Mouse (Mus musculus) forebrain, embryonic 11.5 days (tissue): ENCODE results near the gene Cdc42ep1. TPM values are rescaled to one million over a fixed set of nuclear protein-coding genes. Genes with fewer than 3 reads are reported as not detected.

ENCODE experiments used
- ATAC-seq: fragments of 200-750 bp; cut with Nextera tagmentation; replicated peaks from 2 replicates; pipeline ENCODE4 v1.8.0; 2017; ENCODE audit warnings: moderate TSS enrichment; ENCODE audit not compliant: low FRiP score
- DNase-seq: peaks from one replicate; pipeline ENCODE4 v3.0.0-alpha.2; 2017; ENCODE audit warnings: low spot score
- H3K27ac ChIP-seq: fragments of 300-500 bp; sonication (generic); 2 replicates; pipeline ENCODE4 v1.5.1; 2014; ENCODE audit warnings: low read depth, low read length
- H3K27me3 ChIP-seq: fragments of 300-500 bp; sonication (generic); 2 replicates; pipeline ENCODE4 v1.6.1; 2014; ENCODE audit warnings: mild to moderate bottlenecking, low read length, mixed read lengths; ENCODE audit not compliant: control insufficient read depth, insufficient read depth
- H3K36me3 ChIP-seq: fragments of 300-500 bp; sonication (generic); 2 replicates; pipeline ENCODE4 v1.6.1; 2014; ENCODE audit warnings: mild to moderate bottlenecking, low read length, moderate library complexity, mixed read lengths; ENCODE audit not compliant: control insufficient read depth, insufficient read depth
- H3K4me1 ChIP-seq: fragments of 300-500 bp; sonication (generic); replicated peaks from 2 replicates; pipeline ENCODE4 v1.6.1; 2014; ENCODE audit warnings: low read length, mixed read lengths; ENCODE audit not compliant: control insufficient read depth, insufficient read depth
- H3K4me2 ChIP-seq: fragments of 300-500 bp; sonication (generic); 2 replicates; pipeline ENCODE4 v1.6.1; 2014; ENCODE audit warnings: low read depth, mild to moderate bottlenecking, low read length, moderate library complexity, mixed read lengths; ENCODE audit not compliant: severe bottlenecking
- H3K4me3 ChIP-seq: fragments of 300-500 bp; sonication (generic); 2 replicates; pipeline ENCODE4 v1.5.1; 2014; ENCODE audit warnings: low read depth, low read length
- H3K9ac ChIP-seq: fragments of 300-500 bp; sonication (generic); 2 replicates; pipeline ENCODE4 v1.6.1; 2014; ENCODE audit warnings: low read length
- H3K9me3 ChIP-seq: fragments of 300-500 bp; sonication (generic); 2 replicates; pipeline ENCODE4 v1.6.1; 2016; ENCODE audit warnings: low read length, mixed read lengths; ENCODE audit not compliant: control insufficient read depth
- whole genome bisulfite sequencing: fragments of 180-500 bp; shearing (Covaris S2); extraction: QIAGEN DNeasy Blood & Tissue Kit; methylation state at CpG from one replicate; pipeline ENCODE4 v1.1.7; 2014; 5-methylcytosine and 5-hydroxymethylcytosine counted together
- polyA plus RNA-seq: library from polyadenylated mRNA; unstranded; fragments of >200 nt; fragmentation: Nextera tagmentation; extraction: Ambion mirVana; gene quantifications from 2 replicates; pipeline ENCODE4 v1.2.1, GENCODE M21; 2014

Cdc42ep1 gene
- polyA plus RNA-seq, 1 experiment from 2014 or later: 9.6 TPM

DNA sequence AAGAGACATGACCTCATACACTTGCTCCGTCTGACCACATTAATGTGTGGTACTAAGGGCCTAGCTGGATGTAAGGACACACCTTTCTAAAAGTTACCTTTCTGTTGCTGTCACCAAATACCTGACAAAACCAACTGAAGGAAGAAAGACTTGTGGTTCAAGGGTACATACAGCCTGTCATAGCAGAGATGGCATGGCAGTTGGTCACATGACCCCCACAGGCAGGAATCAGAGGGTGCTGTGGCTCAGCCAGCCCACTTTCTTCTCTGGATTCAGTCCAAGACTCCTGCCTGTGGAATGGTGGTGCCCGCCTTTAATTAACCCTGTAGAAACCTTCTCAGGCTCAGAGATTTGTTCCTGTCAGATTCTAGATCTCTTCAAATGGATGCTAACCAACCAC, 20.7 kb downstream of the Cdc42ep1 start:
- Histone ChIP-seq H3K4me1 (no peaks in the 10 kb centered on the region), H3K9ac (no peak overlapping the region), H3K9me3 (no peaks in the 10 kb centered on the region), H3K4me2 (no peak overlapping the region), H3K27ac (no peak overlapping the region), H3K27me3 (no peaks in the 10 kb centered on the region), H3K4me3 (no peak overlapping the region), H3K36me3 (no peaks in the 10 kb centered on the region)
- WGBS: 85% methylated on average over 2 of the region's 2 CpGs
- ATAC-seq: no peak
- DNase-seq: no peak

DNA sequence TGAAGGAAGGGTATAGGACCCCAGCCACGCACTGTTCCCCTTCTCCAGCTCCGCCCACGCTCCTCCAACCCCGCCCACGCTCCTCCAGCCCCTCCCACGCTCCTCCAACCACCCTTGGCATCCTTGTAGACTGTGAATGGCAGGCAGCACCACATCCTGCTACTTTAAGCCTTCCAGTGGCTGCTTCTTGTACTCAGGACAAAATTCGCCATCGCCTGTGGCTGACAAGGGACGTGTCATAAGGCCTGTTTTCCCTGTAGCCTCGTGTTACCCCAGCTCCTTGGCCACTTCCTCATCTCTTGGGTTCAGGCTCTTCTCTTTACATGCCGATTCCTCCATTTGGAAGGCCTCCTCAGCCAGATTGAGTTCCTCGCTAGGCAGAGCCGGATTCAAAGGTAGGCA, 21.4 kb downstream of the Cdc42ep1 start:
- Histone ChIP-seq H3K9me3 (no peaks in the 10 kb centered on the region), H3K27ac (no peak overlapping the region), H3K36me3 (no peaks in the 10 kb centered on the region), H3K4me1 (no peaks in the 10 kb centered on the region), H3K4me2 (no peak overlapping the region), H3K4me3 (no peak overlapping the region), H3K9ac (no peak overlapping the region), H3K27me3 (no peaks in the 10 kb centered on the region)
- WGBS: 37% methylated on average over 13 of the region's 13 CpGs
- DNase-seq (no peak), ATAC-seq (no peak)

DNA sequence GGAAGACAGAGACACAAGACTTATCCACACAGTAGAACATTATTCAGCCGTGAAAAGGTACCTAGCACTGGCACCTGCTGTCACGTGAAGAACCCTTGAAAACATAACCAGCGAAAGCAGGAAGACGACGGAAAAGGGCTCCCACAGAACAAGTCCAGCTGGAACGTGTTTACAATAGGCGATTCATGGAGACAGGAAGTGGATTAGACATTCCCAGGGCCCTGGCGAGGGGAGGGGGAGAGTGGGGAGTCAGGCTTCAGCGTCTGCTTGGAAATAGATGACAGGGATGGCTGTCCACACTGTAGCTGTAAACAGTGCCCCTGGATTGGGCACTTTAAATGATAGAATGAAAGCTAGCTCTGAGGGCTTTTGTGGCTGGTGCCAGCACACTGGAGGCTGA, 26.0 kb downstream of the Cdc42ep1 start:
- Histone ChIP-seq H3K27me3 (no peaks in the 10 kb centered on the region), H3K4me1 (no peaks in the 10 kb centered on the region), H3K9ac (no peak overlapping the region), H3K9me3 (no peaks in the 10 kb centered on the region), H3K4me2 (no peak overlapping the region), H3K27ac (peak overlapping the region; percentile 38; the same call in 1 of the 2 replicates), H3K4me3 (no peak overlapping the region), H3K36me3 (no peaks in the 10 kb centered on the region)
- ATAC-seq (peak; percentile 56; the same call in 1 of the 2 replicates), DNase-seq (peak; percentile 65)
- 38% methylated on average over 9 of the region's 9 CpGs for WGBS

DNA sequence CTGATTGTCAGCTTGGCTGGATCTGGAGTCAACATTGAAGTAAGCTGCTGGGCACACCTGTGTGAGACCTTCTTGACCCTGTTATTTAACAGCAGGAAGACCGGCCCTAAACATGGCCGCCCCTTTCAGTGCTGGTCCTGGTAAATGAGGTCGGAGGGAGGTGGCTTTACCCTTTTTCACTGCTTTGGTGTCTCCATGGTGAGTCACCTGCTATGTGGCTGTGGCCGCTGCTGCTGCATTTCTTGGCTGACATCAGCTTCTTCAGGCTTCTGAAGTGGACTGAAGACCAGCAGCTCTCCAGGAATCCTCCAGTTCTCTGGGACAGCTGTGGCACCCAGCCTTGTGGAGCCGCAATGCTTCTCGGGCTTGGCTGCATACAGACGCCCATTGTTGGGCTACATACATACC, 26.4 kb downstream of the Cdc42ep1 start:
- Histone ChIP-seq H3K4me2 (no peak overlapping the region), H3K36me3 (no peaks in the 10 kb centered on the region), H3K9me3 (no peaks in the 10 kb centered on the region), H3K9ac (no peak overlapping the region), H3K27me3 (no peaks in the 10 kb centered on the region), H3K4me1 (0 out of 2 replicates have a peak, but pooled peaks cover under 1% of the 10 kb centered on the region), H3K27ac (peak overlapping the region; percentile 34; the same call in 1 of the 2 replicates), H3K4me3 (no peak overlapping the region)
- no peak for DNase-seq
- ATAC-seq: 0 out of 2 replicates have a peak, but pooled peaks have one; percentile 27
- 48% methylated on average over 7 of the region's 7 CpGs for WGBS

DNA sequence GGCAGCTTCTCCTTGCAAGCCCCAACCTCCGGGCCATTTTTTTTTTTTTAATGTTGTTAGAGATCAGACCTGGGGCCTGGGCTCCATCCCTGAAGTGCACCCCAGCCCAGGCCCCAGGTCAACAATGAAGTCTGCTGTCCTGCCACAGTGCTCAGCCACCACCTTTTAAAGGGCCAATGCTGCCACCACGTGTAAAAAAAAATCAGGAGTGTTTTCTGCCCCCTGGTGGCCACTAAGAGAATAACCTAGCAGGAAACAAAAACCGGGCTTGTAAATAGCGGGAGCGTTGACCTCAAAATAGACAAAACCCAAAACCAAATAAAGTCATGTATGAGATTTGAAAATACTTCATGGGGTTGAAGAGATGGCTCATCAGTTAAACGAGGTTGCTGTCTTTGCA, 27.4 kb downstream of the Cdc42ep1 start:
- peak; percentile 65 for DNase-seq
- Histone ChIP-seq H3K4me2 (no peak overlapping the region), H3K27me3 (no peaks in the 10 kb centered on the region), H3K27ac (no peak overlapping the region), H3K4me1 (0 out of 2 replicates have a peak, but pooled peaks cover 2% of the 10 kb centered on the region), H3K36me3 (no peaks in the 10 kb centered on the region), H3K9ac (no peak overlapping the region), H3K9me3 (no peaks in the 10 kb centered on the region), H3K4me3 (no peak overlapping the region)
- ATAC-seq: no peak
- 31% methylated on average over 6 of the region's 6 CpGs for WGBS

DNA sequence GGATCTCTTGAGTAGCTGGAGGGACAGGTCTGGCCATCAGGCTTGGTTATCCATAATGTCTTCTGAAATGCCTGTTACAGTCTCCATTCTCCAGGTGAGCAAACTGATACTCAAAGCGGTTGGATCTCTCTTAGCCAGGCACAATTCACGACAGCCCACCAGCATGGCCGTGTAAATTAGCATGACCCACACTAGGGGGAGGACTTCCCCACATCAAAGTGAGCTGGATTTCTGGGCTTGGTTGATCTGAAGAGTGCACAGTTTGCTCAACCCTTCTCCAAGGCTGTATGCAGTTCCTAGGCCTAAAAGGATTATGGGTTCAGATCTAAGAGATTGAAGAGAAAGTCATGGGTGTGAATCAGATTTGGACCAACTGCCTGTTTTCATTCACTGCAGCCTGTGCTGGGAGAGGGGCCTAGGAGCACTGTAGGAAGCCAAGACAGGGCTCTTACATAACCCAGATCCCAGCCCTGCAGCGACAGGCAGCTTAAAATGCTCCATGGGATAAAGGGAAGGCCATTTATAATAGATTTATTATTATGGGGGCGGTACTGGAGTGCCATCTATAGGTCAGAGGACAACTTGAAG, 29.7 kb downstream of the Cdc42ep1 start:
- Histone ChIP-seq H3K27me3 (no peaks in the 10 kb centered on the region), H3K4me2 (no peak overlapping the region), H3K9me3 (no peaks in the 10 kb centered on the region), H3K27ac (no peak overlapping the region), H3K36me3 (no peaks in the 10 kb centered on the region), H3K4me1 (peaks cover 6% of the 10 kb centered on the region; the same call in 1 of the 2 replicates), H3K4me3 (no peak overlapping the region), H3K9ac (no peak overlapping the region)
- WGBS: 66% methylated on average over 5 of the region's 5 CpGs
- ATAC-seq (no peak), DNase-seq (no peak)

DNA sequence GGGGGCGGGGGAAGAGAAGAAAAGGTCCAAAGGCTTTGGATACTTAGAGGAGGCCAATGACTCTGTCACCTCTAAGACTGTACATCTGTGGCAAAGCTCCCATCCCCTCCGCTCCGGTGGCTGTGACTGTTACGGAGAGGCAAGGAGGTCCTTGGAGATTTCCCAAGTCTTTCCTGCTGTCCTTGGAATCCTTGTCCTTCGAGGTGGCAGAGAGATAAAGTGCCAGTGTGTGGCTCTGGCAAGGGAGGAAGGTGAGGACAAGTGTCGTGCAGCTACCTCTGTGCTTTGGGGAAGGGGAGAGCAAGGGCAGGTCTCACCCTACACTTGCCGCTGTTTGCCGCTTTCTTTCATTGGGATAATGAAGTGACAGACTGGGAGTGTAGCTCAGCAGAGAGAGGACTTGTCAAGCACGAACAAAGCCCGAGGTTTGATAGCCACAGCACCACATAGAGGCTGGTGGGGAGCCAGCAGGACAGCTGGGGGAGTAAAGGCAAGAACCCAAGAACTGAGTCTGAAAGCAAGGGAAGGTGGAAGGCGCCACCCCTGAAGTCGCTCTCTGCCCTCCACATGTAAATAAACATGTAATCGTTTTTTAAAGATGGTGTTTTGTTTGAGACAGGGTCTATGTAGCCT, 31.5 kb downstream of the Cdc42ep1 start:
- WGBS: 53% methylated on average over 13 of the region's 13 CpGs
- no peak for DNase-seq
- no peak overlapping the region for H3K27ac ChIP-seq

DNA sequence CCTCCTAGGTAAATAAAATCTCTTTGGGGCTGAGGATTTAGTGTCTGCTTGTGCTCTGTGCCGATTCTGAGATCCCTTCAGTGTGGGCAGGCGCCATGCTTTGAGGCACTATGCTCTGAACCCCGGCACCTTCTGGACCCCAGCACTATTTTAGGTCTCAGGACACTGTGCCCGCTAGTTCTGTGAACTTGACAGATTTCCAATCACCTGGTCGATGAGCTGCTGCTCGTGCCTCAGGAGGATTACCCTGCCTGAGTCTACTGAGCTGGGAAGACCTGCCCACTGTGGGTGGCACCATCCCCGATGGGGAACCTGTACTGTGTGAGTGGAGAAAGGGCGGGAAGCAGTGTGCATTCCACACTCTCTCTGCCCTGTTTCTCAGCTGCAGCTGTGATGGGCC, 32.6 kb downstream of the Cdc42ep1 start:
- Histone ChIP-seq H3K9ac (no peak overlapping the region), H3K4me1 (peaks cover 14% of the 10 kb centered on the region), H3K4me2 (no peak overlapping the region), H3K27me3 (no peaks in the 10 kb centered on the region), H3K4me3 (no peak overlapping the region), H3K27ac (no peak overlapping the region), H3K9me3 (no peaks in the 10 kb centered on the region), H3K36me3 (no peaks in the 10 kb centered on the region)
- 76% methylated on average over 8 of the region's 8 CpGs for WGBS
- no peak for ATAC-seq
- DNase-seq: no peak

More for the DNA sequence above, 31.5 kb downstream of the Cdc42ep1 start:
- Histone ChIP-seq H3K9ac (peak overlapping the region; percentile 32; the same call in 1 of the 2 replicates), H3K9me3 (no peaks in the 10 kb centered on the region), H3K4me2 (no peak overlapping the region), H3K27me3 (no peaks in the 10 kb centered on the region), H3K36me3 (no peaks in the 10 kb centered on the region), H3K4me3 (no peak overlapping the region), H3K4me1 (peaks cover 10% of the 10 kb centered on the region)
- no peak for ATAC-seq

DNA sequence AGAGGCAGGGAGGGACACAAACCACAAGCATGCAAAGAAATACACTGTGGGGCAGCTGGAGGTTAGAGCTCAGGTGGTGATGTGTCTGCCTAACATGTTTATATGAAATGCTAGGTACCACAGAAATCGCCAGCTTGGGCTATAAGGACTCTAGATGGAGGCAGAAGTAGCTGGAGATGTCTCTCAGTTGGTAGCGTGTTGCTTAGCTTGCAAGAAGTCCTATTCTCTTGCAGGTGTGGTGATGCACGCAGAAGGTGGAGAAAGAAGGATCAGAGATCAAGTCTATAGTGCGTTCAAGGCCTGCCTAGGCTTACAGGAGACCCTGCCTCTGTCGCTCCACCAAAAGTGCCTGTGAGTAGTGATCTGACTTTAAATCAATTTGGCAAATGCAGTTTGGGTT, 33.1 kb downstream of the Cdc42ep1 start:
- Histone ChIP-seq H3K4me3 (no peak overlapping the region), H3K9ac (no peak overlapping the region), H3K9me3 (no peaks in the 10 kb centered on the region), H3K27ac (peak overlapping the region; percentile 94; the same call in 1 of the 2 replicates), H3K27me3 (no peaks in the 10 kb centered on the region), H3K4me1 (peaks cover 14% of the 10 kb centered on the region), H3K4me2 (peak overlapping the region; percentile 84; the same call in 1 of the 2 replicates), H3K36me3 (no peaks in the 10 kb centered on the region)
- ATAC-seq (no peak), DNase-seq (no peak)
- 80% methylated on average over 5 of the region's 5 CpGs for WGBS
